Mouse (Mus musculus): ENCODE data around the gene Tcp11.

GRCm38 (mm10) chr17:28093837-28094236 lies 13.4 kb upstream of the Tcp11 start:
- no peak for TF ChIP-seq POLR2A (IDR thresholded peaks at IDR 0.05; ENCODE audit: borderline replicate concordance, extremely low read depth, insufficient read depth, insufficient read length, poor library complexity, severe bottlenecking)
- peak; percentile 20; the same call in 1 of the 2 replicates for TF ChIP-seq CTCF (IDR thresholded peaks at IDR 0.05; ENCODE audit: borderline replicate concordance, extremely low read depth, insufficient read depth, insufficient read length)

Measured in brain, embryonic 14.5 days (tissue).